Mouse (Mus musculus): ENCODE measurements around the gene Dyrk1a.

GRCm38 (mm10) chr16:94745016-94745415 is 175.2 kb downstream of the Dyrk1a start:
- TF ChIP-seq POLR2A (IDR thresholded peaks at IDR 0.05; ENCODE audit: borderline replicate concordance, control insufficient read depth, low read depth, low read length) (no peak), CTCF (IDR thresholded peaks at IDR 0.05; ENCODE audit: control insufficient read depth, insufficient read depth, low read length) (no peak)
